Comparison of ENCODE assay signal across 13 mouse cellular contexts in the genomic region with DNA sequence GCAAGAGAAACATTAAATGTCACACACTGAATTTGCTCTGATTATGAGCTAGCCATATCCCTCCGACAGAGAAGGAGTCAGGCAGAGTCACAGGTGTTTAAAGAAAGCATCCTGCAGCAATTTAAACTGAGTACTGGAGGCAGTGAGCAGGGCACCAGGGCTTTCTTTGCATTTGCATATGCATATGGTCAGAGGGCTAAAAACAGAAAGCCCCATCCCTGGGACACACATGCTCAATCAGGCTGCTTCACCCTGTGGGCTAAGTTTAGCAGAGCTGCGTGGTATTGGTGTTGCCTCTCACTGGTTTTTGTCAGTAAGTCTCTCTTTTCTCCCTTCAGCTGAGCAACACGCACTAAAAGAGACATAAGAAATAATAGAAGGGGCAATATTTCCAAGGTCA.
DNase-seq lines count a peak whose midpoint lies in the region; ATAC-seq and TF ChIP-seq lines count a peak whose summit lies in the region.
"Had no signal": no experiment of that assay in that cellular context is flagged by ENCODE, and none has a peak within 500 bp of the region (broad histone marks: within the 10 kb centered on the region; RNA-seq: fewer than 3 reads in every experiment).

No protein-coding gene starts in this region.

- no peaks in the 10 kb centered on the region for H3K27me3 ChIP-seq in cerebellum, adult 2 months (ENCODE audit: control insufficient read depth, insufficient read depth, low read length)

- no peak for TF ChIP-seq CTCF in cerebellum, adult 2 months (IDR thresholded peaks at IDR 0.05; ENCODE audit: borderline replicate concordance, insufficient read depth, low read depth, low read length)
- no peak for TF ChIP-seq CTCF in cortical plate, adult 2 months (IDR thresholded peaks at IDR 0.05; ENCODE audit: extremely low read depth, insufficient read depth, low read length)

- 14% methylated on average over 3 of the region's 3 CpGs for WGBS in cerebellum, adult 2 months

- H3K4me1 ChIP-seq in cerebellum, adult 2 months (ENCODE audit: control insufficient read depth, insufficient read depth, low read length) = peaks cover 7% of the 10 kb centered on the region; the same call in 1 of the 2 replicates
- H3K4me1 ChIP-seq in cortical plate, adult 2 months (ENCODE audit: control insufficient read depth, insufficient read depth, low read length) = peaks cover 1% of the 10 kb centered on the region; the same call in 1 of the 2 replicates
- H3K4me1 ChIP-seq: intestine, embryonic 15.5 days had no signal

- no peak for DNase-seq in cerebellum, postnatal 4 days (ENCODE audit: low spot score in 2 of 2)
- DNase-seq in left cerebral cortex, postnatal 14 days (ENCODE audit: low spot score in 2 of 2) = peak; percentile 19 to 27
- DNase-seq in left cerebral cortex, postnatal 10 days (ENCODE audit: extremely low spot score in 1 of 2, low spot score in 2 of 2) = no peak
- DNase-seq in cerebellum, adult 2 months = peak; percentile 63 to 87
- DNase-seq in gastrocnemius, postnatal 10 days = no peak
- no peak for DNase-seq in adrenal gland, postnatal 14 days
- DNase-seq: adrenal gland, adult 2 months; lung, postnatal 10 days; thymus, postnatal 25 days had no signal

- peak overlapping the region; percentile 15; the same call in 1 of the 2 replicates for H3K27ac ChIP-seq in cerebellum, adult 2 months (ENCODE audit: insufficient read depth, low read length)
- peak overlapping the region; percentile 50 for H3K27ac ChIP-seq in cortical plate, adult 2 months (ENCODE audit: insufficient read depth, low read length)
- H3K27ac ChIP-seq: hindbrain, embryonic 14.5 days; intestine, embryonic 15.5 days had no signal

- ATAC-seq in cerebellum, adult (ENCODE audit: insufficient number of reproducible peaks, low FRiP score, low TSS enrichment) = peak; percentile 72; the same call in 1 of the 2 replicates
- ATAC-seq: intestine, embryonic 15.5 days had no signal

- intact Hi-C loops in left cerebral cortex, postnatal 14 days (cut with DNase I) = loop anchor here (5.0 kb wide), 4 partner anchors 63 to 1188 kb away; a partner anchor contains a TSS
- intact Hi-C loops in left cerebral cortex, postnatal 10 days (cut with DNase I) = loop anchor here (2.0 to 10.0 kb wide), 2 partner anchors 965 to 1187 kb away; no protein-coding TSS in a partner anchor

- TF ChIP-seq POLR2A in cerebellum, adult 2 months (IDR thresholded peaks at IDR 0.05; ENCODE audit: borderline replicate concordance, insufficient read depth, low read length) = peak; percentile 27; the same call in 1 of the 2 replicates
- TF ChIP-seq POLR2A in cortical plate, adult 2 months (IDR thresholded peaks at IDR 0.05; ENCODE audit: extremely low read depth, insufficient read depth, low read length) = no peak

- no peak overlapping the region for H3K4me3 ChIP-seq in cerebellum, adult 2 months (replicated peaks; ENCODE audit: insufficient read depth, low read depth, low read length)
- H3K4me3 ChIP-seq in cortical plate, adult 2 months (ENCODE audit: insufficient read depth, low read length) = no peak overlapping the region
- H3K4me3 ChIP-seq: intestine, embryonic 15.5 days had no signal

Comparison
In these comparisons a context has a peak if more than half of its experiments do, and no peak if none do; other contexts are left out.
1. DNase-seq: peak in left cerebral cortex, postnatal 14 days (2 of 2) and cerebellum, adult 2 months (2 of 2); none in cerebellum, postnatal 4 days (0 of 2), left cerebral cortex, postnatal 10 days (0 of 2), gastrocnemius, postnatal 10 days (single experiment) and adrenal gland, postnatal 14 days (single experiment).